Mouse (Mus musculus) embryonic facial prominence, embryonic 14.5 days (tissue): Measurements from ENCODE around the gene Pole4. TPM values are rescaled to one million over a fixed set of nuclear protein-coding genes. Genes with fewer than 3 reads are reported as not detected.
"Not testable (repeated sequence)": the region's sequence is repeated elsewhere in the genome, so short reads cannot be mapped to it uniquely, and the experiment has no call there.

Experiments
- ATAC-seq: fragments of 200-750 bp; cut with Nextera tagmentation; 2 replicates; pipeline ENCODE4 v1.8.0; 2017; ENCODE audit warnings: low read depth, moderate number of reproducible peaks, moderate TSS enrichment
- DNase-seq: peaks from one replicate; pipeline ENCODE4 v3.0.0-alpha.2; 2015; ENCODE audit warnings: low spot score
- H3K27ac ChIP-seq: fragments of 300-500 bp; sonication (generic); replicated peaks from 2 replicates; pipeline ENCODE4 v1.5.1; 2014; ENCODE audit warnings: low read depth, mild to moderate bottlenecking, low read length, moderate library complexity
- H3K27me3 ChIP-seq: fragments of 300-500 bp; sonication (generic); replicated peaks from 2 replicates; pipeline ENCODE4 v1.6.1; 2014; ENCODE audit warnings: low read length; ENCODE audit not compliant: control insufficient read depth, insufficient read depth
- H3K36me3 ChIP-seq: fragments of 300-500 bp; sonication (generic); 2 replicates; pipeline ENCODE4 v1.6.1; 2014; ENCODE audit warnings: low read length, mixed read lengths; ENCODE audit not compliant: control insufficient read depth, insufficient read depth
- H3K4me1 ChIP-seq: fragments of 300-500 bp; sonication (generic); 2 replicates; pipeline ENCODE4 v1.6.1; 2014; ENCODE audit warnings: antibody characterized with exemption, low read length; ENCODE audit not compliant: control insufficient read depth, insufficient read depth
- H3K4me2 ChIP-seq: fragments of 300-500 bp; sonication (generic); 2 replicates; pipeline ENCODE4 v1.6.1; 2014; ENCODE audit warnings: low read depth, mild to moderate bottlenecking, low read length, moderate library complexity, mixed read lengths
- H3K4me3 ChIP-seq: fragments of 300-500 bp; sonication (generic); 2 replicates; pipeline ENCODE4 v1.5.1; 2014; ENCODE audit warnings: low read depth, mild to moderate bottlenecking, low read length
- H3K9ac ChIP-seq: fragments of 300-500 bp; sonication (generic); 2 replicates; pipeline ENCODE4 v1.6.1; 2014; ENCODE audit warnings: low read depth, mild to moderate bottlenecking, low read length, moderate library complexity, mixed read lengths
- H3K9me3 ChIP-seq: fragments of 300-500 bp; sonication (generic); 2 replicates; pipeline ENCODE4 v1.6.1; 2016; ENCODE audit warnings: low read length; ENCODE audit not compliant: control insufficient read depth
- WGBS: fragments of 180-500 bp; shearing (Covaris S2); extraction: QIAGEN DNeasy Blood & Tissue Kit; methylation state at CpG from one replicate; pipeline ENCODE4 v1.1.7; 2014; 5-methylcytosine and 5-hydroxymethylcytosine counted together
- polyA plus RNA-seq: library from polyadenylated mRNA; unstranded; fragments of >200 nt; fragmentation: Nextera tagmentation; extraction: Ambion mirVana; gene quantifications from 2 replicates; pipeline ENCODE4 v1.2.1, GENCODE M21; 2014

The Pole4 gene
- polyA plus RNA-seq, 1 experiment from 2014 or later, result 96.9 TPM

DNA sequence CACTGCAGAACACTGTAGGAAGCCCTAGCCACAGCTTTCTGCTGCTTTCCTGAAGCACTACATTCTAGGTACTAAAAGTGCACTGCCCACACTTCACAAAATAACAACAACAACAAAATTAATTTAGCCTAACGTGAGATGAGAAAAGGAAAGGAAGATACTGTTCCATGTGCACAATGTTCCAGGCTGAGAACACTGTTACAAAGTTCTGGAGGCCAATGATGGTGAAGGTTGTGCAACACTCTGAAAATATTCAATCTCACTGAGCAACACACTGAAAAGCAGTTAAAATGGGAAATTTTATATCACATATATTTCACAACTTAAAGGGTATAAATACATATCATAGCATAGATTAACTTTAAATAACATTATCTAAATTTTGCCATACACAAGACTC, 58.2 kb downstream of the Pole4 start:
- Histone ChIP-seq H3K36me3 (peaks cover 34% of the 10 kb centered on the region), H3K9ac (no peak overlapping the region), H3K4me2 (no peak overlapping the region), H3K4me1 (no peaks in the 10 kb centered on the region; the same call in none of the 2 replicates), H3K4me3 (no peak overlapping the region), H3K9me3 (no peaks in the 10 kb centered on the region), H3K27ac (no peak overlapping the region), H3K27me3 (no peaks in the 10 kb centered on the region)
- no peak for ATAC-seq
- WGBS, result 80% methylated on average over 1 of the region's 1 CpGs
- no peak for DNase-seq

DNA sequence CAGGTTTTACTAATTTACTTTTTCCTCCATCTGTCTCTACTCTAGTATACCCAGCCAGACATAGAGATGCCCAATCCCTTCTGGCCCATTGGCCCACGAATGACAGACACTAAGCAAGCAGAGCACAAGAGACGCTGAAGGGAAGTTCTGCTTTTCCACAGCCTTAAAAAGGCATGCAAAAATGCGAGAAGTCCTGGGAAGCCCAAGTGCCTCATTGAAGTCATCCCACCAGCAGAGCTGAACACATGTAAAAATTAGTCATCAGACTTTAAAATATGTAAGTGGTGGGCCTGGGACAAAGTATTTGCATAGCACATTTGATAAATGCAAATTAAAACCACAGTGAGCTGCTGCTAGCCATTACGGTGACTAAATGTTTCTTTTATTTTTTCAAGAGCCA, 65.1 kb downstream of the Pole4 start:
- WGBS, result 59% methylated on average over 4 of the region's 4 CpGs
- Histone ChIP-seq H3K36me3 (0 out of 2 replicates have a peak, but pooled peaks cover 4% of the 10 kb centered on the region), H3K4me2 (no peak overlapping the region), H3K4me1 (no peaks in the 10 kb centered on the region), H3K27me3 (no peaks in the 10 kb centered on the region), H3K4me3 (no peak overlapping the region), H3K27ac (no peak overlapping the region), H3K9ac (no peak overlapping the region), H3K9me3 (0 out of 2 replicates have a peak, but pooled peaks cover 2% of the 10 kb centered on the region)
- DNase-seq, result peak; percentile 36
- no peak for ATAC-seq

DNA sequence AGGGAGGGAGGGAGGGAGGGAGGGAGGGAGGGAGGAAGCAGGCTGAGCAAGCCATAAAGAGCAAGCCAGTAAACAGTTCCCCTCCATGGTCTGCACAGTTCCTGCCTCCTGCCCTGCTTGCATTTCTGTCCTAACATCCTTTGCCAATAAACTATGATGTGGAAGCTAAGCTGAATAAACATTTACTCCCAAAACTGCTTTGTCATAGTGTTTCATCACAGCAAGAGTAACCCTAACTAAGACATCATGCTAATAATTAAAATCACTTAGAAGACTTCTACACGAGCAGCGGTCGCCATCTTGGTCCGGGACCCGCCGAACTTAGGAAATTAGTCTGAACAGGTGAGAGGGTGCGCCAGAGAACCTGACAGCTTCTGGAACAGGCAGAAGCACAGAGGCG, 79.8 kb downstream of the Pole4 start:
- DNase-seq, H3K9ac ChIP-seq, H3K27ac ChIP-seq, H3K36me3 ChIP-seq, H3K9me3 ChIP-seq, H3K4me3 ChIP-seq, ATAC-seq, H3K27me3 ChIP-seq, H3K4me1 ChIP-seq, H3K4me2 ChIP-seq: not testable (repeated sequence)
- 95% methylated on average over 7 of the region's 8 CpGs for WGBS

DNA sequence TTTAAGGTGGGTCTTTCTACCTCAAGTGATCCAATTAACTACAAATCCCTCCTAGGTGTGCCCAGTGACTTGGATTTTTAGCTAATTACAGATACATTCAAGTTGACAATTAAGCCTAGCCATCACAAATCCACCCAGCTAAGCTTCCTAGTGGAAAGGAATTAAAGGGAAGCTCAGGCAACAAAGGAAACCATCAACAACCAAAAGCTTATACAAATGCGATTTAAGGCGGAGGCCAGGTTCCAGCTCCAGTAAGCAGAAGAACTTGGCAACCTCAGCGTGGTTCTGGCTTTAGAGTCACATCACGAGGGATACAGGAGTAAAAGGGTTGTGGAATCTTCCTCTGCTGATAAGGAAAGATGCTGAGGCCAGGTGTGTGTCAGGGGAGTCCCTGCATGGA, 92.0 kb downstream of the Pole4 start:
- no peak overlapping the region for H3K27ac ChIP-seq
- H3K9me3 ChIP-seq, result no peaks in the 10 kb centered on the region
- H3K27me3 ChIP-seq, result no peaks in the 10 kb centered on the region
- WGBS, result 50% methylated on average over 4 of the region's 4 CpGs
- no peaks in the 10 kb centered on the region for H3K4me1 ChIP-seq
- no peak overlapping the region for H3K4me2 ChIP-seq
- H3K36me3 ChIP-seq, result no peaks in the 10 kb centered on the region
- no peak for DNase-seq
- no peak for ATAC-seq
- no peak overlapping the region for H3K4me3 ChIP-seq
- no peak overlapping the region for H3K9ac ChIP-seq

DNA sequence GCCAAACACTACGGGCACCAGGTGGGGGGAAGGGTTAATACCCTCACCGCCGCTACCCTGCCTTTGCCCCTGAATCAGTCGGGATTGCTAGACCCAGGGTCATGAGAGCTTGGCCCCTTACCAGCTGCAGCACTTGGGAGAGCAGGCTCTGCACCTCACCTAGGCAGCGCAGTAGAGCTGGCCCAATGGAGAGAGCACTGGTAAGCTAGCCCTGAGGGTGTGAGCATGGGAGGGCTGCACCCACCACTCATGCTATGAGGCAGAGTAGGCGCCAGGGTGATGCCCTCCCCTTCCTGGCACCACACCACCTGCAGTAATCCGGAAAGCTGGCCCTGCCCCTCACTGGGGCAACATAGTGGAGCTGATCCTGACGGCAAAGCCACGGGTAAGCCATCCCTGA, 94.1 kb downstream of the Pole4 start:
- no peaks in the 10 kb centered on the region for H3K9me3 ChIP-seq
- no peak overlapping the region for H3K4me2 ChIP-seq
- no peaks in the 10 kb centered on the region for H3K27me3 ChIP-seq
- no peak overlapping the region for H3K27ac ChIP-seq
- no peak for DNase-seq
- H3K9ac ChIP-seq, result no peak overlapping the region
- H3K36me3 ChIP-seq, result no peaks in the 10 kb centered on the region
- WGBS, result 76% methylated on average over 7 of the region's 9 CpGs
- no peak for ATAC-seq
- no peaks in the 10 kb centered on the region for H3K4me1 ChIP-seq
- H3K4me3 ChIP-seq, result no peak overlapping the region

DNA sequence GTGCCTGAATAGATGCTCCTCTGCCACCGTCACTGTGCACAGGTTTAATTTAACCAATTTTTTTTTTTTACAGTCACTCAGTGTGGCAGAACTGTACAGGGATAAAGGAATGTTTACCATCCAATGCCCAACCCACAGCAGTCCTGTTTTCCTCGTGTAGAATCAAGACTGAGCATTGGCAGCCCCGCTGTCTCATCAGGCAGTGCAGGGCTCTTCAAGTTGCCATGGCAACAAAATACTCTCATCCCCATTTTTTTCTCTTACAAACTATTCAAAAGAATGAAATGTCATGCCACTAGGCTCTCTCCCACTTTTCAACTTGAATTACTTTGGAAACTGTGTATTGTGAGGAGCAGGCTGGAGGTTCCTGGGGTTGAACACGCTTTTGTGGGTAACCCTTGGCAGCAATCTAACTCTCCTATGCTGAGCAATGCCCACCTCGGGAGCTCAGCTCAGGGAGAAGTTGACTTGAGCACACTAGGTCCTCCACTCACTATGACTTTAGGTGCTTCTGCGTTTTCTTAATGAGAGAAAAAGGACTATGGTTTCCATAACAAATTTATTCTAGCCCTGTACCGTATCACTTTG, 95.7 kb downstream of the Pole4 start:
- Histone ChIP-seq H3K4me1 (no peaks in the 10 kb centered on the region), H3K9ac (no peak overlapping the region), H3K36me3 (no peaks in the 10 kb centered on the region), H3K4me3 (no peak overlapping the region), H3K27me3 (no peaks in the 10 kb centered on the region), H3K27ac (no peak overlapping the region), H3K9me3 (no peaks in the 10 kb centered on the region), H3K4me2 (no peak overlapping the region)
- 77% methylated on average over 7 of the region's 7 CpGs for WGBS
- ATAC-seq (no peak), DNase-seq (no peak)

DNA sequence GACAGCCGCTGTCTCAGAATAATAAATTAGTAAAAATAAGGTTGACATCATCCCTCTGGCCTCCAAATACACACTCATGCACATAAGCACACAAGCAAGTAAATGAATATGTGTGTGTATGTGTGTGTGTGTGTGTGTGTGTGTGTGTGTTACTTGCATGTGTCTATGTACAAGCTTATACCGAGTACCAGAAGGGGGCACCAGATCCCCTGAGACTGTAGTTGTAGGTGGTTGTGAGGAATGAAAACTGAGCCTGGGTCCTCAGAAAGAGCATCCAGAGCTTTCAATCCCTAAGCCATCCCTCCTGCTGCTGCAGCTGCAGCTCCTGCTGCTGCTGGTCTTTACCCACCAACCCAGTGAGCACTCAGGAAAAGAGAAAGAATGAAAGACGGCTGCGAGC, 96.4 kb downstream of the Pole4 start:
- Histone ChIP-seq H3K4me1 (no peaks in the 10 kb centered on the region), H3K9me3 (no peaks in the 10 kb centered on the region), H3K27me3 (no peaks in the 10 kb centered on the region), H3K27ac (no peak overlapping the region), H3K9ac (no peak overlapping the region), H3K36me3 (no peaks in the 10 kb centered on the region), H3K4me3 (no peak overlapping the region), H3K4me2 (no peak overlapping the region)
- ATAC-seq, result no peak
- 95% methylated on average over 4 of the region's 4 CpGs for whole genome bisulfite sequencing
- no peak for DNase-seq

DNA sequence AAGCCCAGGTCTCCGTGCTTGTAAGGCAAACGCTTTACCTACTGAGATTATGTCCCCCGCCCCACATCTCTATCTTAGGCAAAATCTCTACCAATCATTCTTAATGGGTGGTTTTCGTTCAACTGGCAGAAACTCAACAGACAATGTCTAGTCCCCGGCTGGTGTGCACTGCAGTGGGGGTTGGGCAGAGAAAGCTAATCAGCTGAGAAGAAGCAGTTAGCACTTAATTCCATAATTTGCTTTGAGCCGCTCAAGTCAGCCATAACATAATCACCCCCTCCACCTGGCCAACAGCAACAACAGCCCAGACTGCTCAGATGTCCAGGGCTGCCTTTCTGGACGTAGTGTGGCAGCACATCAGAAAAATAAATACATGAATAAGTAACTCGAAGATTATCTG, 100.4 kb downstream of the Pole4 start:
- Histone ChIP-seq H3K4me2 (no peak overlapping the region), H3K36me3 (no peaks in the 10 kb centered on the region), H3K27ac (no peak overlapping the region), H3K9ac (no peak overlapping the region), H3K4me3 (no peak overlapping the region), H3K9me3 (no peaks in the 10 kb centered on the region), H3K27me3 (no peaks in the 10 kb centered on the region), H3K4me1 (no peaks in the 10 kb centered on the region)
- peak; percentile 30; the same call in 1 of the 2 replicates for ATAC-seq
- WGBS, result 45% methylated on average over 8 of the region's 8 CpGs
- peak; percentile 37 for DNase-seq

DNA sequence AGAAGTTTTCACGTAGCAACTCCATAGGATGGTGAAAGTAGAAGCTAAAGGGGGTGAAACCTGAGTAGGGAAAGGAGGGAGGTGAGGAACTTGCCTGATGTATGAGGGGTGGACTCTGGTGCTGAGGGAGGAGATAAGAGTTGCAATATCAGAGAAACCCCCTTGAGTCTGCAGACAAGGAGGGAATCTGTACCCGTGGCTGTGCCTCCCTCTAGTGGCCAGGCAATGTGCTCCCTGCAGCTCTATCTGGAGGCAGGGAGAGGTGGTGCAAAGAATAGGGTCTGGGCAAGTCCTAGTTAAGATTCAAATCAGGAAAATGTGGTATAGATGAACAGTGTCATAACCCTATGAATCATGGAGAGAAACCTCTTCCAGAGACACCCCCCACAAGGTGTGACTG, 101.5 kb downstream of the Pole4 start:
- H3K27me3 ChIP-seq, result no peaks in the 10 kb centered on the region
- WGBS, result 45% methylated on average over 2 of the region's 2 CpGs
- no peaks in the 10 kb centered on the region for H3K36me3 ChIP-seq
- DNase-seq, result peak; percentile 54
- H3K4me3 ChIP-seq, result no peak overlapping the region
- no peak overlapping the region for H3K4me2 ChIP-seq
- ATAC-seq, result peak; percentile 70; the same call in 1 of the 2 replicates
- H3K27ac ChIP-seq, result no peak overlapping the region
- no peak overlapping the region for H3K9ac ChIP-seq
- no peaks in the 10 kb centered on the region for H3K9me3 ChIP-seq
- H3K4me1 ChIP-seq, result no peaks in the 10 kb centered on the region
